Mouse (Mus musculus) lung, postnatal 0 days (tissue): ENCODE data around the gene Ccser2.

Experiments used
- CTCF ChIP-seq: IDR thresholded peaks from 2 replicates; pipeline ENCODE4 v1.5.1; 2016; ENCODE audit warnings: antibody characterized with exemption, mild to moderate bottlenecking
- EP300 ChIP-seq: IDR thresholded peaks from 2 replicates; pipeline ENCODE4 v1.6.1; 2016; ENCODE audit warnings: antibody characterized with exemption, mild to moderate bottlenecking, control low read depth

- TF ChIP-seq CTCF, result no peak
- TF ChIP-seq EP300, result no peak
These were observed 67.7 kb downstream of the Ccser2 start for GRCm38 (mm10) chr14:36900883-36901282.
